Mouse (Mus musculus) limb, embryonic 12.5 days (tissue): ENCODE data around the gene Gm9747. TPM values are rescaled to one million over a fixed set of nuclear protein-coding genes. Genes with fewer than 3 reads are reported as not detected.

Experiments
- ATAC-seq: fragments of 200-750 bp; cut with Nextera tagmentation; 2 replicates; pipeline ENCODE4 v1.8.0; 2017; ENCODE audit warnings: low read depth, moderate TSS enrichment; ENCODE audit not compliant: insufficient number of reproducible peaks, insufficient read depth, low FRiP score, low TSS enrichment
- H3K27ac ChIP-seq: fragments of 300-500 bp; sonication (generic); 2 replicates; pipeline ENCODE4 v1.5.1; 2016; ENCODE audit warnings: mild to moderate bottlenecking, moderate library complexity
- H3K27me3 ChIP-seq: fragments of 300-500 bp; sonication (generic); 2 replicates; pipeline ENCODE4 v1.6.1; 2016; ENCODE audit warnings: mild to moderate bottlenecking, moderate library complexity
- H3K36me3 ChIP-seq: fragments of 300-500 bp; sonication (generic); 2 replicates; pipeline ENCODE4 v1.6.1; 2016; ENCODE audit warnings: mild to moderate bottlenecking, moderate library complexity
- H3K4me1 ChIP-seq: fragments of 300-500 bp; sonication (generic); replicated peaks from 2 replicates; pipeline ENCODE4 v1.6.1; 2016
- H3K4me2 ChIP-seq: fragments of 300-500 bp; sonication (generic); 2 replicates; pipeline ENCODE4 v1.6.1; 2016; ENCODE audit warnings: mild to moderate bottlenecking, moderate library complexity
- H3K4me3 ChIP-seq: fragments of 300-500 bp; sonication (generic); replicated peaks from 2 replicates; pipeline ENCODE4 v1.5.1; 2016; ENCODE audit warnings: mild to moderate bottlenecking
- H3K9ac ChIP-seq: fragments of 300-500 bp; sonication (generic); replicated peaks from 2 replicates; pipeline ENCODE4 v1.6.1; 2016; ENCODE audit warnings: mild to moderate bottlenecking, moderate library complexity
- H3K9me3 ChIP-seq: fragments of 300-500 bp; sonication (generic); 2 replicates; pipeline ENCODE4 v1.6.1; 2016; ENCODE audit warnings: mild to moderate bottlenecking, moderate library complexity
- WGBS: fragments of 180-500 bp; shearing (Covaris S2); methylation state at CpG from one replicate; pipeline ENCODE4 v1.1.7; 2016; 5-methylcytosine and 5-hydroxymethylcytosine counted together
- polyA plus RNA-seq: library from polyadenylated mRNA; unstranded; fragments of >200 nt; fragmentation: Nextera tagmentation; extraction: Ambion mirVana; gene quantifications from 2 replicates; pipeline ENCODE4 v1.2.1, GENCODE M21; 2016

The Gm9747 gene
- polyA plus RNA-seq = 29.1 and 30.9 TPM in 2 replicates

- Histone ChIP-seq H3K9ac (no peak within 1 kb of the TSS), H3K27ac (no peak within 1 kb of the TSS), H3K4me3 (no peak within 1 kb of the TSS), H3K4me1 (peaks cover 6% of the 10 kb centered on the region), H3K4me2 (no peak within 1 kb of the TSS), H3K9me3 (no peaks in the 10 kb centered on the region), H3K36me3 (peaks cover 36% of the 10 kb centered on the region), H3K27me3 (no peaks in the 10 kb centered on the region)
- ATAC-seq = no peak
- 94% methylated on average over 3 of the region's 3 CpGs for WGBS
Observed at GRCm38 (mm10) chr1:82232812-82233211, at the start of gene Gm9747. Gm9747 (plus strand) TSS chr1:82233112.

- Histone ChIP-seq H3K9ac (no peak overlapping the region), H3K4me1 (no peaks in the 10 kb centered on the region; the same call in 1 of the 2 replicates), H3K27ac (no peak overlapping the region), H3K27me3 (no peaks in the 10 kb centered on the region), H3K9me3 (no peaks in the 10 kb centered on the region), H3K36me3 (no peaks in the 10 kb centered on the region), H3K4me3 (no peak overlapping the region), H3K4me2 (no peak overlapping the region)
- WGBS = 74% methylated on average over 8 of the region's 8 CpGs
- no peak for ATAC-seq
Observed at GRCm38 (mm10) chr1:82183913-82184442, 48.9 kb upstream of the Gm9747 start.

GRCm38 (mm10) chr1:82188549-82189231 lies 44.2 kb upstream of the Gm9747 start:
- ATAC-seq = no peak
- 58% methylated on average over 10 of the region's 10 CpGs for WGBS
- Histone ChIP-seq H3K4me3 (no peak overlapping the region), H3K36me3 (no peaks in the 10 kb centered on the region), H3K4me1 (peaks cover 9% of the 10 kb centered on the region), H3K4me2 (no peak overlapping the region), H3K27ac (no peak overlapping the region), H3K9ac (no peak overlapping the region), H3K9me3 (no peaks in the 10 kb centered on the region), H3K27me3 (no peaks in the 10 kb centered on the region)

GRCm38 (mm10) chr1:82189516-82189915 lies 43.4 kb upstream of the Gm9747 start:
- Histone ChIP-seq H3K27me3 (no peaks in the 10 kb centered on the region), H3K9ac (no peak overlapping the region), H3K4me2 (no peak overlapping the region), H3K4me3 (no peak overlapping the region), H3K27ac (no peak overlapping the region), H3K4me1 (peaks cover 9% of the 10 kb centered on the region), H3K36me3 (no peaks in the 10 kb centered on the region), H3K9me3 (no peaks in the 10 kb centered on the region)
- WGBS = 17% methylated on average over 3 of the region's 3 CpGs
- no peak; the same call in 1 of the 2 replicates for ATAC-seq

GRCm38 (mm10) chr1:82191579-82191978 lies 41.3 kb upstream of the Gm9747 start:
- Histone ChIP-seq H3K4me3 (no peak overlapping the region), H3K4me2 (no peak overlapping the region), H3K9ac (no peak overlapping the region), H3K36me3 (no peaks in the 10 kb centered on the region), H3K4me1 (peaks cover 9% of the 10 kb centered on the region), H3K27me3 (no peaks in the 10 kb centered on the region), H3K9me3 (no peaks in the 10 kb centered on the region), H3K27ac (no peak overlapping the region)
- no peak for ATAC-seq
- WGBS = 58% methylated on average over 3 of the region's 3 CpGs

- Histone ChIP-seq H3K36me3 (no peaks in the 10 kb centered on the region), H3K4me1 (peaks cover 44% of the 10 kb centered on the region), H3K9ac (no peak overlapping the region), H3K27me3 (peaks cover under 1% of the 10 kb centered on the region; the same call in 1 of the 2 replicates), H3K9me3 (no peaks in the 10 kb centered on the region), H3K4me2 (no peak overlapping the region), H3K27ac (no peak overlapping the region), H3K4me3 (no peak overlapping the region)
- no peak for ATAC-seq
- WGBS = 19% methylated on average over 1 of the region's 1 CpGs
Observed at GRCm38 (mm10) chr1:82199918-82200317, 33.0 kb upstream of the Gm9747 start.

GRCm38 (mm10) chr1:82200636-82201035 lies 32.3 kb upstream of the Gm9747 start:
- Histone ChIP-seq H3K27me3 (peaks cover 4% of the 10 kb centered on the region; the same call in 1 of the 2 replicates), H3K4me2 (no peak overlapping the region), H3K9me3 (no peaks in the 10 kb centered on the region), H3K9ac (no peak overlapping the region), H3K4me1 (peaks cover 44% of the 10 kb centered on the region), H3K27ac (no peak overlapping the region), H3K4me3 (no peak overlapping the region), H3K36me3 (no peaks in the 10 kb centered on the region)
- ATAC-seq = no peak
- WGBS = 74% methylated on average over 7 of the region's 7 CpGs

- H3K4me2 ChIP-seq = no peak overlapping the region
- no peak for ATAC-seq
- peaks cover 21% of the 10 kb centered on the region for H3K4me1 ChIP-seq
- H3K36me3 ChIP-seq = no peaks in the 10 kb centered on the region
- H3K27me3 ChIP-seq = peaks cover 4% of the 10 kb centered on the region; the same call in 1 of the 2 replicates
- 86% methylated on average over 5 of the region's 5 CpGs for WGBS
- H3K9me3 ChIP-seq = peaks cover 6% of the 10 kb centered on the region; the same call in 1 of the 2 replicates
- no peak overlapping the region for H3K27ac ChIP-seq
- H3K9ac ChIP-seq = no peak overlapping the region
- no peak overlapping the region for H3K4me3 ChIP-seq
Observed at GRCm38 (mm10) chr1:82207511-82207910, 25.4 kb upstream of the Gm9747 start.

- H3K27me3 ChIP-seq = no peaks in the 10 kb centered on the region
- H3K4me2 ChIP-seq = no peak overlapping the region
- no peak for ATAC-seq
- no peak overlapping the region for H3K9ac ChIP-seq
- H3K9me3 ChIP-seq = no peaks in the 10 kb centered on the region
- H3K27ac ChIP-seq = no peak overlapping the region
- no peaks in the 10 kb centered on the region for H3K36me3 ChIP-seq
- whole genome bisulfite sequencing = 46% methylated on average over 12 of the region's 12 CpGs
- no peak overlapping the region for H3K4me3 ChIP-seq
- peaks cover 12% of the 10 kb centered on the region; the same call in 1 of the 2 replicates for H3K4me1 ChIP-seq
Observed at GRCm38 (mm10) chr1:82220673-82221396, 12.1 kb upstream of the Gm9747 start.

- no peak overlapping the region for H3K4me2 ChIP-seq
- no peaks in the 10 kb centered on the region for H3K9me3 ChIP-seq
- no peak overlapping the region for H3K9ac ChIP-seq
- 88% methylated on average over 1 of the region's 1 CpGs for WGBS
- H3K4me3 ChIP-seq = no peak overlapping the region
- peaks cover 12% of the 10 kb centered on the region; the same call in 1 of the 2 replicates for H3K4me1 ChIP-seq
- ATAC-seq = no peak
- no peak overlapping the region for H3K27ac ChIP-seq
- H3K36me3 ChIP-seq = no peaks in the 10 kb centered on the region
- no peaks in the 10 kb centered on the region for H3K27me3 ChIP-seq
Observed at GRCm38 (mm10) chr1:82221462-82221861, 11.4 kb upstream of the Gm9747 start.

- Histone ChIP-seq H3K9me3 (no peaks in the 10 kb centered on the region), H3K27ac (no peak overlapping the region), H3K4me3 (no peak overlapping the region), H3K36me3 (no peaks in the 10 kb centered on the region), H3K4me1 (peaks cover 12% of the 10 kb centered on the region; the same call in 1 of the 2 replicates), H3K4me2 (no peak overlapping the region), H3K9ac (no peak overlapping the region), H3K27me3 (no peaks in the 10 kb centered on the region)
- 85% methylated on average over 5 of the region's 5 CpGs for WGBS
- ATAC-seq = no peak
Observed at GRCm38 (mm10) chr1:82223042-82223795, 9.7 kb upstream of the Gm9747 start.
